Mouse (Mus musculus): Measurements from ENCODE around the gene Rgs3.
A peak's percentile ranks its signal among the peaks of the same experiment; 100 is the strongest.

Gene Rgs3

GRCm38 (mm10) chr4:62606905-62607304 lies 47.3 kb downstream of the Rgs3 start:
- DNase-seq: peak in 1 of 2 experiments; percentile 24

DNA sequence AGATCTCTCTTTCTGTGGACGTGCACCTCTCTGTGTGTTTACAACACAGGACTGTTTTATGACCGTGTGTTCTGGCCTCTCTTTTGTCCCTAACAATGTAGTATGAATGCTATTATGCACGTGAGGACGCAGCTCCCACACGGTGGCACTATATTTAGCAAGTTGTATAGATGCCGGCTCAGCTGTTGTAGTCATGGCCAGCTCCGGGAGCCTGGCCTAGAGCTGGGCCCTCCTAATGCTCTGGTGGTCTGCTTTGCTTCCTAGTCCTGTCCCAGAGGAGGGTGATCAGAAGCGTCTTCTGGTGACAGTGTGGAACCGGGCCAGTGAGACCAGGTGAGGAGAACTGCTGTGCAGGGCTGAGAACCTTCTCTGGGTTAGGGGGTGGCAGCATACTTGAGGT lies 47.7 kb downstream of the Rgs3 start:
- peak; percentile 49 to 67 for DNase-seq

DNA sequence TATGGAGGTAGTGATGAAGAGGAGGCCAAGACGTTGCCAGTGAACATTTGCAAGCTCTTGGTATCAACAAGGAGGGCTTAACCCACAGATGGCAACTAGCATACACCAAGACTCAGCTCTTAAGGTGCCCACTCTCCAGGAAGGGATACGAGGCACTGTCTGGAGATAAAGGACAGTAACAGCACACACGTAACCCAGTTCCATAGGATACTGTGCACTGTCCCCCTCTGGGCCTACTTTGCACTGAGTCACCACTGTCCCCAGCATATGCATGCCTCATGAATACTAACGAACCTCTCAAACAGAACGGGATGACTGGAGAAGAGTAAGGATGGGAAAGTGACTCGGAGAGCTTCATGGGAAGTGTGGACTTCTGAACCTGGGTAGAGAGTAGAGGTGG lies 48.2 kb downstream of the Rgs3 start:
- DNase-seq: no peak

GRCm38 (mm10) chr4:62609333-62609732 lies 49.7 kb downstream of the Rgs3 start:
- no peak for DNase-seq

DNA sequence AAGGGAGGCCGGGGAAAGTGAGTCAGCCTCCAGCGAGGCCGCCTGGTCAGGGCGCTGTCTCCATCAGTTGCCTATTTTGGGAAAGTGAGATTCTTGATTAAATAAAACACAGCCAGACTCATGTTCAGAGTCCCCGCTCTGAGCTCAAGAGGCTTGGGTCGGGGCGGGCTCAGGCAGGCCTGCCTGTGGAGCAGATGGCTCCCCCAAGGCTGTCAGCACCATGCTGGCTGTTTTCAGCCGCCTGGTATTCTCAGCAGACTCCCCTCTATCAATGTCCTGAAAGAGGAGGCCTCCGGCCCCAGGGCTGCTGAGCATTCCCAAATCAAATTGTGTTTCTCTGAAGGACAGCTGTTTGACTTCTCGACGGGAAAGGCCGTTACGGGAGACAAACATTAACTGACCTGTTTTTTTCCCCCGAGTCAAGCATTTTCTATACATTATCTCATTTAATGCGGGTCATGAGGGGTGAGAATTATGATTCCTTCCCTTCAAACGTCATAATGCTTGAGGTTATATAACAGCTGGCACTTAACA lies 50.6 kb downstream of the Rgs3 start:
- DNase-seq: peak in 1 of 2 experiments; percentile 33

DNA sequence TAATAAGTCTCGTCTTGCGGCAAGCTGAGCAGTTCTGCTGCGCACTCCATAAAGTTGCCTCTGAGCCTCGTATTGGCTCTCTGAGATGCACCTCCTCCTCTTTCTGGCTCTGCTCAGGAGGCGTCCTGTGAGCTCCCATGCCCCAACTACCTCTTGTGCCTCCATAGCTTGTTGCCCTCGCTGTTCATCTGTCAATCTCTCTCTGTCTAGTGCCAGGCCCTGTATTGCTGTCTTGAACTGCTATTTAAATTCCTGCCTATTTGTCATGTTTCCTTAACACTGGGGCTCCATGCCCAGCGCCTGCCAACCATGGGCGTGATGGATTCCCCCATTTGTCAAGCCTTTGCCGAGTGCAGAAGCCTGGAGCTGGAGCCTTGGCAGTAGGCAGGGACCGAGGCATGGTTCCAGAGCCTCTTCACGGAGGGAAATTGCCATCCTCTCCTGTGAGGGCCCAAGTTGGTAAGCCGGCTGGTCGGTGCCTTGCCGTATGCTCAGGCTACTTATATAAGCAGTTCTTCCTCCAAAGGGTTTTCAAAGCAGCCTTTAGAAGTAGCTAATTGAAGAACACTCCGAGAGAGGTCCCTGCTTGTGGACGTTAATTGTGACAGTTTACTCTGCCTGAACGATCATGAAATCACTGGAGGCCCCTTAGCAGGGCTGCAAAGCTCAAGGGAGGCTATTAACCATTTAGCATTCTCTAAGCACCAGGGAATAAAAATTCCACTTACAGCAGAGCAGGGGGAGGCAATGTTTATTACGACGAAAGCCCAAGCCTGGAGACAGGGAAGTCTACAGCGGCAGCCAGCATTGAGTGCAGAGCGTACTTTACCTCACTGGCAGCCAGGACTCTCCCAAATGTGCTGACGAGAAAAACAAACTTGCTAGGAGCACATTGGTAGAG lies 53.2 kb downstream of the Rgs3 start:
- peak; percentile 27 to 40 for DNase-seq

DNA sequence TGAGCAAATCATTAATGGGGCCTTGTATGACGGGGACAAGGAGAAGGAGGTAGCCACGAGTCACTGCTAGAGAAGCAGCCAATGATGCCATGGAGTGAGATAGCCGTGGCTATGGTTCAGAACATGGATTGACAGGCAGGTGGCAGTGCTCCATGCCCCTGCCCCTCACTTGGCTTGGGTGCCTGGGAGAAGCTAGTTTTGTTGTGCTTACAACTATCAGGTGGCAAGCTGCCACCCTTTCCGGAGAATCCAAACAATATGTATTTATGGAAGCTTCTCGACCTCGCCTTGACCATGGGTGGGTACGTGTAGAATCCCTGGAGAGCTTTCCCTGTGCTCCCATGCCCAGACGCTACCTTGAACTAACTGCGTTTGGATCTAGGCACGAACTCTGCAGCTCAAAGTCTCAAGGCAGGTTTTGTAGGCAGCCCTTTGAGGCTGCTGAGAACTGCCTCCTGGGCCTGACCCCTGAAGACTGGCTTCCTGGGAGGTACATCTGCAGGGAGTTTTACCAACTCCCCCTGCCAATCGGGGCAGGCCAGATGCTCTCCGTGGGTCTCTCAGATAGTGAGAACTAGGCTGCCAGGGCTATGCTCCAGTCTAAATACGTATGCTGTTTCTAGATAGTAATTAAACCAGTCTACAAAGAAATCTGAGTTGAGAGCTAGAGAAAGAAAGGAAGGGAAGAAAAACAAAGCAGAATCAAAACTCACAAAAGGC lies 54.2 kb downstream of the Rgs3 start:
- peak; percentile 24 to 44 for DNase-seq

GRCm38 (mm10) chr4:62617856-62618440 lies 58.3 kb downstream of the Rgs3 start:
- DNase-seq: peak; percentile 27 to 33

DNA sequence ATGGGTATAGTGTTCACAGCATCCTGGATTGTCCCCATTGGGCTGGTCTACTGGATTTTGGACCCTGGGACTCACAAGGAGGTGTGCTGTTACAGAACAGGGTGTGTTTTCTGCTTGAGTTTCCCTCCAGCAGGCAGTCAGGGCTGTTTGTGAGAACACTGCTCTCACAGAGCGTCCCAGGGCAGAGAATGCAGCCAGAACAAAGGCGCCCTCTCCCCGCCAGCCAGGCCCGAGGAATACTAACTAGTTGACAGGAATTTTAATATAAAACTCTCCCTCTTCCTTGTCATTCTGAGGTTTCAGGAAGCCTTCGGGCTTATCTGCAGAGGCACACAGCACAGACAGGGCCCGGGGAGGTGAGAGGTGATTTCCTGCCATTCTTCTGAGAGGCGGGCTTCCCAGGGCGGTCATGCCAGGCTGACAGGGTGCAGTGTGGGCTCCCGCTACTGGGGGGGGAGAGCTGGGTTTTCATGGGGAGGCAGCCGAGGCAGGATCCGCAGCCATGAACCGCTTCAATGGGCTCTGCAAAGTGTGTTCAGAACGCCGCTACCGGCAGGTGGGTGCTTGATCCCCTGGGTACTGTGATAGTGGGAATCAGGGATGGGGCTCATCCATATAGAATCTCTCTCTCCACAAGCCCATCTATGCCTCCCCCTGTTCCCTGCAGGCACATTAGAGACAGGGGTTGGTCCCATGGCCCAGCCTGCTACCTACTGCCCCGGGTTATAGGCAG lies 59.8 kb downstream of the Rgs3 start:
- DNase-seq: peak; percentile 65 to 78

- DNase-seq: no peak
These were observed 60.3 kb downstream of the Rgs3 start for GRCm38 (mm10) chr4:62619965-62620244.

GRCm38 (mm10) chr4:62621151-62621550 lies 61.5 kb downstream of the Rgs3 start:
- DNase-seq: peak in 1 of 2 experiments; percentile 10

DNA sequence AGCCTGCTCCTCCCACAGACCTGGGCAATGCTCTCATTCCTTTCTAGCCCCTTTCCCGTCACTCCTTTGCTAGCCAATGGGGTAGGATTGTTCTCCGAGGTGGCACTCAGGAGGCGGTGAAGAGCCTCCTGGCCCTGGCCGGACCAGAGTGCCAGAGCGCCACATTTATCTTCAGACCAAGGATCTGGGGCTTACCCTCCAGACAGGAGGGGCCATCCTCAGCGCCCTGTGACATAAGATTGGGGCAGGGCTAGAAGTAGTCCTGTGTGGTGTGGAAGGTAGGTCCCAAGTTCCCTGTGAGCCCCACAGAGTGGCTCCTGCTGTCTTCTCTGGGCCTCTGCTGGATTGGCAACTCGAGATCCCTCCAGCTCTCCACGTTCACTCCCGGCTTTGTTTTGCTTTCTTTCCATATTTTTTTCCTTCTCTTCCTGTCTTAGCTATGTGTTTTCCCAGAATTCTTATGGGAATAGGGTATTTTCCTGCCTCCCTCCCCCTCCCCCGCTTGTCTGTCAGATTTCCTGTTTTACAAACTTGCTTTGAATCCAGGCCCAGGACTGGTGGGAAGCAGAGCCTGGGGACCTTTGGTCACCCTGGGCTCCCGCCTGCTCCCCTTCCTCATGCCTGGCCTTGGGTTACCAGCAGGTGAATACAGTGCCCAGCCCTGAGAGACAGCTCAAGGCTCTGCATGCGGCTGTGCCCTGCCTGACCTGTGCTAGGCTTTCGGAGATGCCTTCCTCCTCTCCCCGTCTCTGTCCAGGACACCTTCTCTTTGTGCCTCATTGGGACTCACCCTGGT lies 62.4 kb downstream of the Rgs3 start:
- peak; percentile 52 to 67 for DNase-seq

GRCm38 (mm10) chr4:62623251-62624015 lies 63.8 kb downstream of the Rgs3 start:
- peak in 1 of 2 experiments; percentile 32 for DNase-seq

GRCm38 (mm10) chr4:62624679-62625450 lies 65.2 kb downstream of the Rgs3 start:
- peak; percentile 27 to 51 for DNase-seq

- no peak for DNase-seq
These were observed 65.9 kb downstream of the Rgs3 start for GRCm38 (mm10) chr4:62625451-62626061.

DNA sequence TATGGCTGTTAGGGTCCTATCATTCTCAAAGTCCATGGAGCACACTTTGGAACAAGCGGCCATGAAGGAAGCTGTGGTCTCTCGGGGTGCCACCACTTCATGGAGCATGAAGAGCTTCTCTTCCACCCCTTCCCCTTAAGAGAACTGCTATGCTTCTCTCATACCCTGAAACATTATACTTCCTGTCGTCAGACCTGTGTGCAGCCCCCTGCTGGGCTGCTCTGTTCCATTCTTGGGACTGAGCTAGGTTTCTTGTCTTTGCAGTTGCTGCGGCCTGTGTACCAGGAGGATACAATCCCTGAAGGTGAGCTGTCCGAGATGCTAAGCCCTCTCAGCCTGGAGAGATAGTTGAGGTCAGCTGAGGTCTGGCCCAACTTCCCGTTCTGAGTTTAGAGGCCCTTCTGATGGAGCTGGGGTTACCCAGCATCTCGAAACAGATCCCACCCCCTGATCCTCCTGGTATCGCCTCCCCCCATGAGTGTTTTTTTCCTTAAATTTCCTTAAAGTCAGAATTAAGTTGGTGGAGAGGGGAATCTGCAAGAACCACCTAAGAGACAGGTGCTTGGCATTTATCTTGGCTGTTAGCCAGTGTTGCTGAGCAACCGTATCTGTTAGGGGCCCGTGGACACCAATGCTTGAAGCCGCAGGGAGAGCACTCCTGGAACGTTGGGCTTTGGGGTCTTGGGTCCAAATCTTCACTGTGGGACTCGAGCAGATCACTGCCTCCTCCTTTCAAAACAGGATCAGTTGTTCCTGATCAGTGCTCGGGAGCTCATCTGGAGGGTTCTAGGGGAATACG lies 66.8 kb downstream of the Rgs3 start:
- DNase-seq: no peak

GRCm38 (mm10) chr4:62627331-62627730 lies 67.7 kb downstream of the Rgs3 start:
- no peak for DNase-seq

DNA sequence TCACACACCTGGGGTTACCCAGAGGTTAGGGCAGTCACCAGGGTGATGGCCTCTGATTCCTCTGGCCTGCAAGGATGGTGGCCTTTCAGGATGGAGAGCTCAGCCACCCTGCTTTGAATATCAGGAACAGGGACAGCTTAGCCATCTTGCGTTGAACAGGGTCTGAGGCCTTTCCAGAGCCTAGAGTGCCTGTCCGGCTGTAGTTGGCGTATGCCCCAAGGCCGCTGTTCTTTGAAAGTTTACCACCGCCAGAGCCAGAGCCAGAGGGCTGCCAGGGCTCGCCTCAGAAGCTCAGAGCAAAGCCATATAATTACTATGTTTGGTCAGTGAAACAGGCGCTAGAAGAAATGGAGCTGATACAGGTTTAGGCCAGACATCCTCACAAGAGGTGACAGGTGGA lies 68.9 kb downstream of the Rgs3 start:
- DNase-seq: no peak

DNA sequence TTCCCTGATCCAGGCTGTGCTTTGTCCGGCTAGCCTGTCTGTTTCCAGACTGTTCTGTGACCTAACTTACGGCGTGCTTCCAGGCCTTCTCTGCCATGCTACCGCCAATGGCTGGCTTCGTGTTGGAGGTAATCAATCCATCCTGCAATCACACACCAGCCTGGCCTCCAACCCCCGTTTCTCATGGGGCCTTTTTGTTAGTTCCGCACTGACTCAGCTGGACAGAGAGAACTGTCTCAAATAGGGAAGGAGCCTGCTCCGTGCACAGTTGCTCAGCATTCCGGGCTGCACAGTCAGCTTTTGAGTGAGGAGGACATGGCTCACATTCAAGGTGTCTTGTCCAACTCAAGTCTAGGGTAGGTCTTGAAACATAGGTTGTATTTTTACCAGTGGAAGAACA lies 69.8 kb downstream of the Rgs3 start:
- DNase-seq: no peak
